Mouse (Mus musculus) small intestine, adult 2 months (tissue): Measurements from ENCODE around the gene Lck.
"Not testable (repeated sequence)": the region's sequence is repeated elsewhere in the genome, so short reads cannot be mapped to it uniquely, and the experiment has no call there.

Experiments
- CTCF ChIP-seq: fragments of 200-500 bp; IDR thresholded peaks from 2 replicates; pipeline ENCODE4 v1.5.1; 2012; ENCODE audit warnings: low read depth, mild to moderate bottlenecking, control low read depth, inconsistent platforms, low read length, moderate library complexity, mixed read lengths; ENCODE audit not compliant: insufficient replicate concordance, insufficient read length; ENCODE audit errors: extremely low read depth
- POLR2A ChIP-seq: fragments of 200-500 bp; IDR thresholded peaks from 2 replicates; pipeline ENCODE4 v1.6.1; 2012; ENCODE audit warnings: low read depth, mild to moderate bottlenecking, control low read depth, inconsistent platforms, low read length, moderate library complexity

GRCm38 (mm10) chr4:129554512-129554911 lies 18.9 kb downstream of the Lck start:
- not testable (repeated sequence) for TF ChIP-seq CTCF, POLR2A
